Mouse (Mus musculus) hindbrain, embryonic 10.5 days (tissue): ENCODE measurements around the gene Ggt1. TPM values are rescaled to one million over a fixed set of nuclear protein-coding genes. Genes with fewer than 3 reads are reported as not detected.

Experiments used
- DNase-seq: peaks from one replicate; pipeline ENCODE4 v3.0.0-alpha.2; 2017; ENCODE audit warnings: low spot score
- H3K27ac ChIP-seq: fragments of 300-500 bp; sonication (generic); 2 replicates; pipeline ENCODE4 v1.5.1; 2016; ENCODE audit warnings: mild to moderate bottlenecking, moderate library complexity
- H3K27me3 ChIP-seq: fragments of 300-500 bp; sonication (generic); 2 replicates; pipeline ENCODE4 v1.6.1; 2016; ENCODE audit warnings: mild to moderate bottlenecking; ENCODE audit not compliant: poor library complexity, insufficient read depth, severe bottlenecking
- H3K36me3 ChIP-seq: fragments of 300-500 bp; sonication (generic); 2 replicates; pipeline ENCODE4 v1.6.1; 2016; ENCODE audit warnings: mild to moderate bottlenecking, moderate library complexity
- H3K4me1 ChIP-seq: fragments of 300-500 bp; sonication (generic); replicated peaks from 2 replicates; pipeline ENCODE4 v1.6.1; 2016; ENCODE audit warnings: mild to moderate bottlenecking
- H3K4me3 ChIP-seq: fragments of 300-500 bp; sonication (generic); 2 replicates; pipeline ENCODE4 v1.5.1; 2016; ENCODE audit warnings: mild to moderate bottlenecking, moderate library complexity
- H3K9me3 ChIP-seq: fragments of 300-500 bp; sonication (generic); 2 replicates; pipeline ENCODE4 v1.6.1; 2016; ENCODE audit warnings: mild to moderate bottlenecking, moderate library complexity
- WGBS: fragments of 180-500 bp; shearing (Covaris S2); methylation state at CpG from one replicate; pipeline ENCODE4 v1.1.7; 2016; 5-methylcytosine and 5-hydroxymethylcytosine counted together
- polyA plus RNA-seq: library from polyadenylated mRNA; unstranded; fragments of >200 nt; fragmentation: Nextera tagmentation; extraction: Ambion mirVana; gene quantifications from 2 replicates; pipeline ENCODE4 v1.2.1, GENCODE M21; 2016

Ggt1 gene
- polyA plus RNA-seq, 1 experiment from 2014 or later, result 3.4 TPM

DNA sequence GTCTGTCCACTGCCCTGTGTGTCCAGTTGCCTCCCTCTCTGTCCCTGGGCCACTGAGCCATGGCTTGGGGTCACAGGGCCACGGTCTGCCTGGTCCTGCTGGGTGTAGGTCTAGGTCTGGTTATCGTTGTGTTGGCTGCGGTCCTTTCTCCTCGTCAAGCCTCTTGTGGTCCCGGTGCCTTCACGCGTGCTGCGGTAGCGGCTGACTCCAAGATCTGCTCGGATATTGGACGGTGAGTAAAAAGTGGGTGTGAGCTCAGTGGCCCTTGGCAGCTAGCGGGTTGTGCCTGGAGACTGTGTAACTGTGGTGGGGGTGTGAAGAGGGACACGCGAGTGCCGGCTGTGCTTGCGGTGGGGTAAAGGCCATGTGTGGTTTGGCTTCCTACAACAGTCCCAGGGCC lies 28.2 kb downstream of the Ggt1 start:
- peaks cover 13% of the 10 kb centered on the region for H3K27me3 ChIP-seq
- H3K4me3 ChIP-seq, result no peak overlapping the region
- peaks cover 25% of the 10 kb centered on the region for H3K4me1 ChIP-seq
- 87% methylated on average over 16 of the region's 16 CpGs for WGBS
- no peak overlapping the region for H3K27ac ChIP-seq
- DNase-seq, result no peak
- H3K9me3 ChIP-seq, result no peaks in the 10 kb centered on the region
- no peaks in the 10 kb centered on the region for H3K36me3 ChIP-seq

DNA sequence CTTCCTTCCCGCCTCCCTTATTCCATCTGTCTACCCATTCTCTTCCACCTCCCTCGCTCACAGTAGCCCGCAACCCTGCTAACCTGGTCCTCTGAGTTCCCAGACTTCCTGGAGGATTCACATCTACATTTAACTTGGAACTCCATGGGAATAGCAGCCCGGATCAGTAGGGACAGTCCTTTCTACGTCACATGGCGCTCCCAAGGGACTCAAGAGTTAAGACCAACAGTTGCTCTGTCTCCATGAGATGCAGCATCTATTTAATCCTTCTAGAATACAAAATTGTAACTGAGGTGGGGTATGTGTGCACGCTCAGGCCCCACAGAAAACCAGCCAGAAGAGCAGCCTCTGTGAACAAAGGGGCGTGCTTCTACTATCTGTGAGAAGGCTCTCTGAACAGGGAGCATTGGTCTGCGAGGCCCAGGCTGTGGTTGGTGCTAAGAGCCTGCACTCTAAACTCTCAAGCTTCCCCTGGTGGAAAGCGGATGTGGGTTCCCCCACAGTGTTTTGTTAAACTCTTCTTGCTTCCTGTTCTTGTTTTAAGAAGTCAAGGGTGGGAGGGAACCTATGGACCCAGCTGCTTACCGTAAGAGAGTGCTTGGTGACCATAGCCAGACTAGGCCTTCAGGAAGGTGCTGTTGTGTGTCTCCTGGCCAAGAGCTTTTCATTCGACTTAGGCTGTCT lies 29.9 kb downstream of the Ggt1 start:
- Histone ChIP-seq H3K27ac (no peak overlapping the region; the same call in 1 of the 2 replicates), H3K4me1 (peaks cover 19% of the 10 kb centered on the region), H3K36me3 (no peaks in the 10 kb centered on the region), H3K9me3 (no peaks in the 10 kb centered on the region), H3K4me3 (no peak overlapping the region), H3K27me3 (no peaks in the 10 kb centered on the region)
- no peak for DNase-seq
- 74% methylated on average over 12 of the region's 12 CpGs for WGBS

DNA sequence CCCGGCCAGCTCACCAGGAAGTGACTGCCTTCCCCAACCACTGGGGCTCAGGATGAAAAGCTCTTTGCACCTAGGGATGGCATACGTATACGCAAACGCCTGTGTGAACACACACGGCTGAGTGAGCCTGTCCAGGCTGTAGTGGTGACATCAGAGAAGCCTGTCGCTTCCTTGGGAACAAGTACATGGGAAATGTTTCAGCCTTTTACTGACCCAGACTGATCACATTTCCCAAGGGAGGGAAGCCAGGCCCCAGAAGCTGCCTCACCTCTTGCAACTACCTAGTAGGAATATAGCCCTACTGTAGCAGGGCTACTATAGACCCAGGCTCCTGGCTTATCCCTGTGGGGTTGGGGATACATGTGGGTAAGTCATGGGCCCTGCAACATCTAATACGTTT lies 31.2 kb downstream of the Ggt1 start:
- H3K9me3 ChIP-seq, result peaks cover 9% of the 10 kb centered on the region; the same call in 1 of the 2 replicates
- WGBS, result 81% methylated on average over 7 of the region's 7 CpGs
- H3K4me1 ChIP-seq, result peaks cover 16% of the 10 kb centered on the region
- no peak for DNase-seq
- H3K36me3 ChIP-seq, result no peaks in the 10 kb centered on the region
- no peak overlapping the region for H3K4me3 ChIP-seq
- H3K27ac ChIP-seq, result no peak overlapping the region
- no peaks in the 10 kb centered on the region for H3K27me3 ChIP-seq

DNA sequence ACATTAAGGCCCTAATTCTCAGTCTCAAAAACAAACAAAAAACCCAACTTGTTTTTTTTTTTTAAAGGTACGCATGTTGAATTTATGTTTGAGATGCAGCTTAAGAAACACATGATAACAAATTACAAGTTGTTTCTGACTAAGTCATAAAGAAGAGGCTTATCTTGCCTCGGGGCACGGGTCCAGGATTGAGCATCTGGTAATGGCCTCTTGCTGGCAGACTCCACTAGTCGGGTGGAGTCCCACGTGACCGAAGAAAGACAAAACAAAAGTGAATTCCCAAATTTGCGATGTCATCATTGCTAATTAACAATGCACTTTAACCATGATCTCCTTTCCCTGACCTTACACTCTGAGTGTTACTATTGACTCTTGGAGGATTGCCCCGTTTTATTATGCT lies 34.6 kb downstream of the Ggt1 start:
- Histone ChIP-seq H3K4me3 (no peak overlapping the region), H3K27ac (no peak overlapping the region)
- DNase-seq, result no peak

DNA sequence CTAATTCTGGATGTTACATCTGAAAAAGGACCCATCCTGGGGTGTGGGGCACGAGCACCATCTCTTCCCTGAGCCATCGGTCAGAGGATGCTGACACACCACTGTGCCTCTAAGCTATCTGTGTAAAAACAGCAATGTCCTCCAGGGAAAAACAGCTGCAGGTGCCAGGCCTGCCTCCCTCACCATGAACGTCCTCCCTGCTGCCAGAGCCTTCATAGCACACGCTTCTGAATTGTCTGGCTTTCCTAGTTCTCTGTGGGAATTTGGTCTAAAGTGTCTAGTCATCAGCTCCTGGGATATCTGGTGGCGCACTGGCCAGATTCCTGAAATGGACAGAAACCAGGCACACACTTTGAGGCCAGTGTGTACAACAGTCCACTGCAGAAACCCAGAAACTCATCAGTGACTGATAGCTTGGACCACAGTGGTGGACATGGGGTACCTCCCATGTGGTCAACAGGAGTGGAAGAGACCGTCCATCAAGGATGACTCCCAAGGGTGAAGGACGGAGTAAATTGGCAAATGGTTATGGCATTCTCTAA lies 38.9 kb downstream of the Ggt1 start:
- no peak overlapping the region for H3K4me3 ChIP-seq
- H3K27ac ChIP-seq, result no peak overlapping the region
- WGBS, result 85% methylated on average over 7 of the region's 7 CpGs
- no peaks in the 10 kb centered on the region for H3K27me3 ChIP-seq
- no peak for DNase-seq
- no peaks in the 10 kb centered on the region for H3K4me1 ChIP-seq
- H3K9me3 ChIP-seq, result peaks cover 16% of the 10 kb centered on the region; the same call in 1 of the 2 replicates
- H3K36me3 ChIP-seq, result no peaks in the 10 kb centered on the region

More for the DNA sequence above, 34.6 kb downstream of the Ggt1 start:
- Histone ChIP-seq H3K27me3 (no peaks in the 10 kb centered on the region), H3K36me3 (no peaks in the 10 kb centered on the region), H3K9me3 (peaks cover 16% of the 10 kb centered on the region; the same call in 1 of the 2 replicates), H3K4me1 (no peaks in the 10 kb centered on the region; the same call in 1 of the 2 replicates)
- 92% methylated on average over 8 of the region's 8 CpGs for WGBS

DNA sequence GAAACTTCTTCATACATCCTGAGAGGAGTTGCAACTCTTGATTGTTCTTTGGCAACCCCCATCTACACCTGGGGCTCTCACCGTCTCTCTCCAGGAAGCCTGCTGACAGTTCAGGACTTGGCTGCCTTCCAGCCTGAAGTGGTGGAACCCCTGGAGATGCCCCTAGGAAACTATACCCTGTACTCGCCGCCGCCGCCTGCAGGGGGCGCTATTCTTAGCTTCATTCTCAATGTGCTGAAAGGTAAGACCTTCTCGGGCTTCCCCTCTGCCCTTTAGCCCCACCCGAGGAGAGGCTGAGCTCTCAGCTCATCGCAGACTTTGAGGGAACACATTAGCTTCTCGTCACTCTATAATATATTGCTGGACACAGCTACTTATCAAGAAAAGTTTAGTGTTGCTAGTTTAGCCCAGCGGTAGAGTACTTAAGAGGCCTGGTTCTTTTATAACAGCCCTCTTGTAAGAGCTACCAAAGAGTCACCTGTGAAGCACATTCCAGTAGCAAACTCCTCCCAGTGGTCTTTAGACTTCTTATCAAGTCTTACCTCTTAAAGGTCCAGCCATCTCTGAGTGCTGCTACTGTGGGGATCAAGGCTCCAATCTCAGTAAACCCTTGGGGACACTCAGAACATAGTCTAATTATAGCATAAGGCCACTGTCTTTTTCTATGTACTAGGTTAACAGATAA lies 43.9 kb downstream of the Ggt1 start:
- WGBS, result 46% methylated on average over 11 of the region's 11 CpGs
- DNase-seq, result no peak
- no peaks in the 10 kb centered on the region for H3K36me3 ChIP-seq
- no peaks in the 10 kb centered on the region for H3K9me3 ChIP-seq
- H3K27ac ChIP-seq, result no peak overlapping the region; the same call in 1 of the 2 replicates
- no peak overlapping the region for H3K4me3 ChIP-seq
- H3K4me1 ChIP-seq, result no peaks in the 10 kb centered on the region
- no peaks in the 10 kb centered on the region for H3K27me3 ChIP-seq

DNA sequence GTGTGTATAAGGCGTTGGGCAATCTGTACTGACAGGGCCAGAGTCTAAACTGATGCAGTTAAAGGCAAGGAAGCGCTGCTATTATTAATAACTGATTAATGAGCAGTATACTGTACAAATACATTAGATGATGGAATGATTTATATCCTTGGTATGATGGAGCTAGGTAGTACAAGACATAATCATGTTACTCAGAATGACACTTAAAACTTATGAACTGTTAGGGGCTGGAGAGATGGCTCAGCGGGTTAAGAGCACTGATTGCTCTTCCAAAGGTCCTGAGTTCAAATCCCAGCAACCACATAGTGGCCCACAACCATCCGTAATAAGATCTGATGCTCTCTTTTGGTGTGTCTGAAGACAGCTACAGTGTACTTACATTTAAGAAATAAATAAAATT lies 45.8 kb downstream of the Ggt1 start:
- 85% methylated on average over 4 of the region's 4 CpGs for WGBS
- DNase-seq, result no peak

DNA sequence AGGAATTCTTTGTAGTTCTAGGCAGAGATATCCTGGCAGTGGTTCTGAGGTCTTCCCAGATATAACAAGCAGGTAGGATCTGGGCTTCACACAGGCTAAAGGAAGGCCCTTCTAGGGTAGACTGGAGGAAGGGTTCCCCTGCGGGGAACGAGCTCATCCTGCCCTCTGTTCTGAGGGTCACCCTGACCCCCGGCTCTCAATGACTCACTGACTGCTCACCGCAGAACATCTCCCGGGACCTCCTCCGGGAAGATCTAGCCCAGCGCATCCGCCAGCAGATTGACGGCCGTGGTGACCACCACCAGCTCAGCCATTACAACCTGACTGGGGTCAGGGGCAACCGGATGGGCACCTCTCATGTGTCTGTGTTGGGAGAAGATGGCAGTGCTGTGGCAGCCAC lies 47.6 kb downstream of the Ggt1 start:
- H3K4me1 ChIP-seq, result no peaks in the 10 kb centered on the region
- no peaks in the 10 kb centered on the region for H3K9me3 ChIP-seq
- WGBS, result 90% methylated on average over 11 of the region's 11 CpGs
- no peak overlapping the region for H3K27ac ChIP-seq
- no peaks in the 10 kb centered on the region for H3K27me3 ChIP-seq
- H3K4me3 ChIP-seq, result no peak overlapping the region
- H3K36me3 ChIP-seq, result no peaks in the 10 kb centered on the region
- no peak for DNase-seq

More for the DNA sequence above, 45.8 kb downstream of the Ggt1 start:
- no peak overlapping the region for H3K27ac ChIP-seq
- no peaks in the 10 kb centered on the region for H3K9me3 ChIP-seq
- H3K4me3 ChIP-seq, result no peak overlapping the region
- H3K27me3 ChIP-seq, result no peaks in the 10 kb centered on the region
- H3K36me3 ChIP-seq, result no peaks in the 10 kb centered on the region
- H3K4me1 ChIP-seq, result no peaks in the 10 kb centered on the region

DNA sequence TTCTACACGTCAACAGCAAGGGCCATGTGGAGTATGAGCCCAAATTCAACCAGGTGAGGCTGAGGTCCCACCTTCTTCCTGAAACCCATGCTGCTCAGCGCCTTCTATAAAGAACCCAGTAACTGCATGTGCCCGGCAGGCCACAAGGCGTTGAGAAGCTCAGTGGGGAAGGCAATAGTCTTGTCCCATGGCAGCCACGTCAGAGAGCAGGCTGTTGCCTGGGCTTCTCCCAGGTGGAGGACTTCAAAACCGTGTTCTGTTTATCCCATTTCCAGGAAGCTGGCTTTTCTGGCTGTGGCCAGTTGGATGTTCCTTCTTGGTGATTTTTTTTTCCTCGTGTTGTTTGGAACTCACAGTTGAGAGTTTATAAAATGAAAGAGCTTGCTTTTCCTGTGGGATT lies 49.1 kb downstream of the Ggt1 start:
- 66% methylated on average over 7 of the region's 7 CpGs for WGBS

DNA sequence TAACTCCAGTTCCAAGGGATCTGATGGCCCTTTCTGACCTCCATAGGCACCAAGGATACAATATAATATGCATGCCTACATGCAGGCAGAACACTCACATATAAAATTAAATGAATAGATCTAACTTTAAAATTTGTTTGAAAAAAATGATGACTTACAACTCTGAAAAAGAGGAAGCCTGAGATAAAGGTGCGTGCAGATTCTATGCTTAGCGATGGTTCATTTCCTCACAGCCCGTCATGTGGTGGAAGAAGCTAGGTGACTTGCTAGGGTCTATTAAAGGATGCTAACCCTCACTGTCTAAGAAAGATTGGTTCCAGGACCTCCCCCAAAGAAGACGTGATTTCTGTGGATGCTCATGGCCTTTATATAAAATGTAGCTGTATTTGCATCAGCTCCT lies 54.6 kb downstream of the Ggt1 start:
- no peak overlapping the region for H3K4me3 ChIP-seq
- H3K9me3 ChIP-seq, result no peaks in the 10 kb centered on the region
- no peaks in the 10 kb centered on the region for H3K27me3 ChIP-seq
- H3K27ac ChIP-seq, result no peak overlapping the region
- DNase-seq, result no peak
- no peaks in the 10 kb centered on the region for H3K4me1 ChIP-seq
- no peaks in the 10 kb centered on the region for H3K36me3 ChIP-seq
- 92% methylated on average over 4 of the region's 4 CpGs for WGBS

More for the DNA sequence above, 49.1 kb downstream of the Ggt1 start:
- no peak for DNase-seq
- no peaks in the 10 kb centered on the region for H3K36me3 ChIP-seq
- no peaks in the 10 kb centered on the region for H3K9me3 ChIP-seq
- H3K4me1 ChIP-seq, result no peaks in the 10 kb centered on the region
- H3K4me3 ChIP-seq, result no peak overlapping the region
- no peak overlapping the region for H3K27ac ChIP-seq
- H3K27me3 ChIP-seq, result no peaks in the 10 kb centered on the region

DNA sequence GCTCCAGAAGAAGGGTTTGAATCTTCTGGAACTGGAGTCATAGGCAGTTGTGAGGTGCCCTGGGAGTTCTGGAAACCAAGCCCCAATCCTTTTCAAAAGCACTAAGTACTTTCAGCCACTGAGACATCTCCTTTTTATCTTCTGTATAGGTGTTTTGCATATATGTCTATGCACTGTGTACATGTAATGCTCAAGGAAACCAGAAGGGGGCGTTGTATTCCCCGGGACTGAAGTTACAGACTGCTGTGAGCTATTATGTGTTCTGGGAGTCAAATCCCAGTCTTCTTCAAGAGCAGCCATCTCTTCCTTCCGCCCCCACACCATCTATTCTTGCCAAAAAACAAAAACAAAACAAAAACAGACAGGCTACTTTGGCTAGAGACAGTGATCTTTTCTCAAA lies 59.4 kb downstream of the Ggt1 start:
- no peak overlapping the region for H3K27ac ChIP-seq
- DNase-seq, result no peak
- H3K4me1 ChIP-seq, result no peaks in the 10 kb centered on the region
- no peak overlapping the region for H3K4me3 ChIP-seq
- WGBS, result 53% methylated on average over 3 of the region's 3 CpGs
- H3K36me3 ChIP-seq, result no peaks in the 10 kb centered on the region
- H3K27me3 ChIP-seq, result no peaks in the 10 kb centered on the region
- H3K9me3 ChIP-seq, result no peaks in the 10 kb centered on the region

DNA sequence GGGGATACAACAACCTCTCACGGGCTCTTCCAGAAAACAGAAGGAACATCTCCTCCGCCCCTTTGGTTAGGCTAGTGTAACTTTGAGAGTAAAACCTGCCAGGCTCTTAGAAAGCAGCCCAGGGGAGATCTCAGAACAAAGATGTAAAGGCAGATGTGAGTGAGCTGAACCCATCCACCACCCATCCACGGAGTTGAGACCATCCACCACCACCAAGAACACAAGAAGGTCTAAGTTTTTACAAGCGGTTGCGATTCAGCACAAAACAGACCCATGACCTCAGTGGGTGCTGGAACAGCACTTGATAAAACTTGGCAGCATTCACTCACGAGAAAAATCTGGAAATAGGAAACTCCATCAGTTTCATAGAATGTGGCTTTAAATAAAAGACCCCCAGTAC lies 64.5 kb downstream of the Ggt1 start:
- no peak overlapping the region for H3K4me3 ChIP-seq
- H3K27me3 ChIP-seq, result no peaks in the 10 kb centered on the region
- no peaks in the 10 kb centered on the region for H3K36me3 ChIP-seq
- no peaks in the 10 kb centered on the region for H3K9me3 ChIP-seq
- no peaks in the 10 kb centered on the region for H3K4me1 ChIP-seq
- WGBS, result 60% methylated on average over 6 of the region's 6 CpGs
- no peak for DNase-seq
- no peak overlapping the region for H3K27ac ChIP-seq

DNA sequence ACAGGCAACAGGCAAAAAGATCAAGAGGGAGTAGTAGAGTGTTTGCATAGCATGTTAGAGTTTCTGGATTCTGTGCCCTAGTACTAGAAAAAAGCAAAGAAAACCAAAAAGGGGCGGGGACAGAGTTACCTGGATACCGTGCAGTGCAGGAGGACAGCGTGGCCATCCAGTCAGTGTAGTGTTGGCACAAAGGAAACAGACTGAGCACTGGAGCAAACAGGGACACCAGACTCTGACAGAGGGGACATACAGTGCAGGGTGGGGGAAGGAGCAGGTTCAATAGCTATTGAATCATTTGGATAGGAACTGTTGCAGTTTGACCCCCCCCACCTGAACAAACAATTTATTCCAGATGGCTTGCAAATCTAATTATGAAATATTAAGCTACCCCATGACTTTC lies 65.6 kb downstream of the Ggt1 start:
- H3K9me3 ChIP-seq, result no peaks in the 10 kb centered on the region
- no peaks in the 10 kb centered on the region for H3K4me1 ChIP-seq
- no peaks in the 10 kb centered on the region for H3K27me3 ChIP-seq
- no peak overlapping the region for H3K27ac ChIP-seq
- no peak overlapping the region for H3K4me3 ChIP-seq
- 74% methylated on average over 3 of the region's 3 CpGs for WGBS
- no peak for DNase-seq
- no peaks in the 10 kb centered on the region for H3K36me3 ChIP-seq
